Mouse (Mus musculus): ENCODE results near the gene Map2k3.

Gene Map2k3

DNA sequence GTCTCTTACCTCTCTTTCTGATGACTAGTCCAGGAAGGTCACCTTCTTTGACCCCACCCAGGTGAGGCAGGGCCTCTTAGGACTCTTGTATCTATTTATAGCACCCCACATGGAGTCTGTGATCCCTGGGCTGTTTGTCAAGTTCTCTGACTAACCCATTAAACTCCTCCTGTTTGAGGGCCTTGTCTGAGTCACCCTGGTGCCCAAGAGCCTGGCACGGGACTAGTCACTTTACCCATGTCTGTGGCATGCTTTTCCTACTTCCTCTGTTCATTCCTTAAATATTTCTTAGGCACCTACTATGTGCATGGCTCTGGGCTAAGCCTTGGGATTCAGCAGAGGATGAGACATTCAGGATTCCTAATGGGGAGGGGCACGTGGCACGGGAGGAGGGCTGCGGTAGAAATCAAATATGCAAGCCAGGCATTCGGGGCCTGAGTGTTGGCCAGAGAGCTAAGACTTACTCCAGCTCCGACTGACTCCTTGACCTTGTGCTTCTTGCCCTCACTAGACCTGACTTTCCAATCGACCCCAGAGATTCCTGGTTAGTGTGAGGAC lies 1.0 kb upstream of the Map2k3 start:
- no peak for DNase-seq

GRCm38 (mm10) chr11:60931282-60931868 lies 458 bp upstream of the Map2k3 start:
- DNase-seq, result peak; percentile 44

GRCm38 (mm10) chr11:60932503-60933020 lies 729 bp downstream of the Map2k3 start:
- DNase-seq, result no peak

- no peak for DNase-seq
These were observed 1.5 kb downstream of the Map2k3 start for GRCm38 (mm10) chr11:60933178-60933930.

- no peak for DNase-seq
These were observed 3.0 kb downstream of the Map2k3 start for GRCm38 (mm10) chr11:60934795-60935194.

DNA sequence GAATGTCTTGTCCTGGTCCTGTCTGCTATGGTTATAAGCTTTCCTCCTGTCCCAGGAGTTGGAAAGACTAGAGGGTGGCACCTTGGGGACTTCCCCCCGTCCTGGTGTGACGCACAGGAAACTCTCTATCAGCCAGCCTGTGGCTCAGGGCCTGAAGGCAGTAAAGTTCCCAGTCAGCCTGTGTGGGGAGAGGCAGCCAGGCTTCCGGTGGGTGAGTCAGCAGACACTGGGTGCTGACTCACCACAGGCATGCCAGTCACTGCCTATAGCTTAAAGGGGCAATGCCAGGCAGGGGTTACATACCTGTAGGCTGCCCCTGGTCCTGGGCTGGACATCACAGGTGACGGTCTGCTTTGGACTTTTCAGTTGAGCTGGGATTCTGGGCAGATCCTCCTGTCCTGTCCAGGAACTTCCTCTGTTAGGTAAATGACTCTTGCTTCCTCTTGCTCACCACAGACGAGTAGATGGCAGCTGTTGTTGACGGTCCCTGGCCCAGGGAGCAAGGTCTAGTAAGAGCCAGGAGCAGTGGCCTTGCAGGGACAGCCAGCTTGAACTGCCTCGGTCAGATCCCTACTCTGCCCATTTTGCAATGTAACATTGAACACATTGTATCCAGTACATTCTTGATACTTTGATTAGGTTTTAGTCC lies 3.6 kb downstream of the Map2k3 start:
- DNase-seq, result no peak

DNA sequence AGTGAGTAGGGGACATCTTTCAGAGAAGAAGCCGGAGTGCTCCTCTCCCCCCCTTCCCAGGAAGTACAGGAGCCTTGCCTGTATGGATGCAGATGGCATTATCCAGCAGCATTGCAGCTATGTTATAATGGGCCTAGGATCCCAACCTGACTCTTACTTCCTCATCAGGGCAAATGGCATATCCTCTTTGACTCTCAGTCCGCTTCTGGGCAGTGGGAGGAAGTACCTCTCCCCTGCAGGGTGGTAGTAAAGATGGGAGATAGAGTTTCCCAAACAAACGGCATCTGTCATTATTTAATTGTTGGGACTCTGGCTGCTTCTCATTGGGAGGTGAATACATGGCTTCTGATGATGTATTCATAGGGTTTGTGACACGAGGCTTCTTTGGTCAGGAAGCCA lies 4.1 kb downstream of the Map2k3 start:
- no peak for DNase-seq

DNA sequence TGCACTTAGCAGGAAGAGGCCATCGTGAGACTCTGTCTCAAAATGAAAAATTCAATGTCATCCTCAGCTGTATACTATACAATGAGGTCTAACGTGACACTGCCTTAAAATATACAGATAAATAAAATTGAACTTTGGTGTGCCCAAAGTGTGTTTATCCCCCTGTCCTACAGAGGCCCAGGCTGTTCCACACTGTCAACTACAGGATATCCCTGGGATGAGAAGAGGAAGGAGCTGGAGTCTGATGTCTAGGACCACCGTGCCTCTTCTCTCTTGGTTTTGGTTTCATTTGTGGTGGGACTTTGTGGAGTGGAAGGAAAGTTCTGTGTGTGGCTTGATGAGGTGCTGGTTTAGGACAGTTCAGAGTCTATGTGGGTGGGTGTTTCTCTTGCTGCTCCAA lies 5.8 kb downstream of the Map2k3 start:
- DNase-seq, result no peak

DNA sequence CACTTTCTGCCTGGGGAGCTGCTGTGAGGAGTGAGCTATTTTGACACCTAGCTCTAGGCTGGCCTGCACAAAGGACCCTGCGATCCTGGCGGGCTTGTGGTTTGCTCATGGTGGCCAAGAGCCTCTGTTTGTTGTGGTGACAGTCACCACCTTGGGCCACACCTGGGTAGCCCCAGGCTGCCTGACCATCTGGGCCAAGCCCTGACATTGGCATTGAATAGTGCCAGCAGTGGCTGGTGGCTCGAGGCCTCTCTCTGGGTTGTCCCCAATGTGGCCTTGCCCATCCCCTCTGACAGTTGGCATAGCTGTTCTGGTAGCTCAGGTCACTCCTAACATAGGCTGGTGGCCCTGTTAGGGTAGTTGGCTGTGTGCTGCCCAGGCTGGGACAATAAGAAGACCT lies 7.7 kb downstream of the Map2k3 start:
- DNase-seq, result no peak

- no peak for DNase-seq
These were observed 8.7 kb downstream of the Map2k3 start for GRCm38 (mm10) chr11:60940501-60940900.

DNA sequence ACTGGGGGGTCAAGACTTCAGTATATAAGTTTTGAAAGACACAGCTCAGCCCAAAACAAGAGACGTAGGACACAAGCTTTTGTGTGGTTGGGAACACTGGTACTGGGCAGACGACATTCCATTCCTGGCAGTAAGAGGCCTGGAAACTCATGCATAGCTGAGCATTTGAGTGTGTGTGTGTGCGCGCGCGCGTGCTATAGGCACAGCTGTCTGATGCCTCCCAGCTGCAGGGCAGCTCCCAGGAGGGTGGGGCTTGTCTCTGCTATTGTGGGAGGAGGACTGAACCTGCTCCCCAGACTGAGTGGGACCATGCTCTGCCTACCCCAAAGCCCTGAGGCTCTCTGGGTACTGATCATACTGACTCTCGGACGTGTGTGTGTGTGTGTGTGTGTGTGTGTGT lies 9.5 kb downstream of the Map2k3 start:
- no peak for DNase-seq

DNA sequence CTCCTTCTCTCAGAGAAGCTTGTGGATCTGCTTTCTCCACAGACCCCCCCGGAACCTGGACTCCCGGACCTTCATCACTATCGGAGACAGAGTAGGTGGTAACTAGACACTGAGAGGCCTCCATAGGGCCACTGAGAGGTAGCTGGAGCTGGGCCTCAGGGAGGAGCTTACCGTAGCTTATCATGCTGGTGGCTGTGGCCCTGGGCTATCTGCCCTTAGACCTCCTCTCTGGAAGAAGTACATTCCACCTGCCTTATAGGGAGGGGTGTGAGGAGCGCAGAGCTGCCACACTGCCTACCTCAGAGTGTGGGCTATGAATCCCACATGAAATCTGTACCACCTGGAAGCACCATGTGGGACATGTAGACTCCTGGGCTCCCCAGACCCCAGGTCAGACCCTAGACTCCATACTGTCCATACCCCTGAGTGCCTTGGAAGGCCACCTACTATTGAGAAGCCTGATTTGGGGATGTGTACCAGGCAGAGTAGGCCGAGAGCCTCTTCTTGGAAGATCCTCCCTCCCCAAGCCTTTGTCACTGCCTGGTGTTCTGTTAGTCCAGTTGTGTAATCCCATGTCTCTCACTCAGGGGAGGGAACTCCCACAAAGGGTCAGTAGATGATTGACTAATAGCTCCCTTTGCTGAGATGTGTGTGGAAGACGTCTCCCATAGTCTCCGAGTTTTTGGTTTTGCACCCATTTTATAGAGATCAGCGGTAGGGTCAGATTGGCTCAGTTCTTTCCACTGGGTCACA lies 10.6 kb downstream of the Map2k3 start:
- no peak for DNase-seq

DNA sequence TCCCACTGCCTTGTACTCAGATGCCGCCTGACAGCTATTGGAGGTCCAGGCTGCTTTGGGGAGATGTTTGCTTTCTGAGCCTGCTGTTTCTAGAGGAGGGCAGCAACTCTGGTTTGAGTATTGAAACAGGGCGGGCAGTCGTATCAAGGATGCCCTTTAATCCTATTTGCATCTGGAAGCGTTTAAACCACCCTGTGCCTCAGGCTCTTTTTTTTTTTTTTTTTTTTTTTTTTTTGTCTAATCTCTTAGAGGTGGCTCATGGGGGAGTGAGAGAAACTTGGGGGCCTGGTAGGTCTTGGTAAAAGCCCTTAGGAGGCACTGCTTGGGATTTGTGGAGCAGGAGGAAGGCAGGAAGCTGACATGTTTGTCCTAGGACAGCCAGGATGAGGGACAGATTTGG lies 13.2 kb downstream of the Map2k3 start:
- no peak for DNase-seq

DNA sequence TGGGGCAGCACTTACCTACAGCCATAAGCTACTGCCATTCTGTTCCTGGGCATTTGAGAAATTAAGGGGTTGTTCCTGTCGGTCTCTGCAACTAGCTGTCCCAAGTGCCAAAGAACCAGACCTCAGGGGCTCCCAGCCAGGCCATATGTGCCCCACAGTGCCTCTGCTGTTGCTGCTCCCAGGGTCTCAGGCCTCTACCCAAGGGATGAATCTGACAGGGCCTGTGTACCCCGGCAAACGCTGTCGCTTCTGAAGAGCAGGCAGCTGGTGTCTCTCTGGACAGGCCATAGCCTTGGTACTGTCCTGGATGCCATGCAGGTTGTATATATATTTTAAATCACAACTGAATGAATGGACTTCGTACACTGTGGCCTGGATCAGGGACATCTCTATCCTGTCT lies 20.1 kb downstream of the Map2k3 start:
- DNase-seq, result no peak

GRCm38 (mm10) chr11:60952362-60952761 lies 20.5 kb downstream of the Map2k3 start:
- no peak for DNase-seq

- DNase-seq, result no peak
These were observed 21.2 kb downstream of the Map2k3 start for GRCm38 (mm10) chr11:60952986-60953385.

- DNase-seq, result peak; percentile 92
These were observed 22.0 kb downstream of the Map2k3 start for GRCm38 (mm10) chr11:60953803-60954202.

DNA sequence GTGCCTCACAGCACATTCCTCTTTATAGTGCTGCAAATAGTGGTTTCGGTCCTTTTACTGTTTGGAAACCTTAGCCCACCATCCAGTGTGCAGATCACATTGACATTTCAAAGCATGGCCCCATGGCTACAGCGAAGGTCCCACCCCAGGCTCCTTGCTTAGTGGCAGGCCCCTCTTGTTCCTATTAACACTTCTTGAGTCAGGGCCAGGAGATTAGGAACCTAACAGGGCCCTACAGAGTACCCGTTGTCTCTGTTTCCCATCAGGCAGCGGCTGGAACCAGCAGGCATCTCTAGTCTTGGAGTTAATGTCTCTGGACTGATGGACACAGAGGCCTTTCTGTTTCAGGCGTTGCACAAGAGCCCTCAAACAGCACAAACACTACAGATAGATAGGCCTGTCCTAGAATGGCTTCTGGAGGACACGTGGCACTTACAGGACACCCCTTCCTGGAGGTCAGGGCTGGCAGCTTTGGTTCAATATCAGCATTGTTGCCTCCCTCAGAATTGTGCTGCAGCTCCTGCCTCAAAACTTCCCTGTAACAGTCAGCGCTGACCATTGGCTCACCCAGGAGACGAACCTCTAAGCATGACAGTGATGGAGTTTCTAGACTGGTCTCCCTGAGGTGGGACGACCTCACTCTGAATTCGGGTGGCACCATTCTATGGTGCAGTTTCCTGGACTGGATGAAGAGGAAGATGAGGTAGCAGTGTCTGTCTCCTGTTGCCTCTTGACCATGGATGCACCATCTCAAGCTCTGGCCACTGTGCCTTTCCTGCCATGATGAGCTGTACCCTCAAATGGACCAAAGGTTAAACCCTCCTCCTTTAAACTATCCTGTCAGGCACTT lies 22.6 kb downstream of the Map2k3 start:
- DNase-seq, result no peak

DNA sequence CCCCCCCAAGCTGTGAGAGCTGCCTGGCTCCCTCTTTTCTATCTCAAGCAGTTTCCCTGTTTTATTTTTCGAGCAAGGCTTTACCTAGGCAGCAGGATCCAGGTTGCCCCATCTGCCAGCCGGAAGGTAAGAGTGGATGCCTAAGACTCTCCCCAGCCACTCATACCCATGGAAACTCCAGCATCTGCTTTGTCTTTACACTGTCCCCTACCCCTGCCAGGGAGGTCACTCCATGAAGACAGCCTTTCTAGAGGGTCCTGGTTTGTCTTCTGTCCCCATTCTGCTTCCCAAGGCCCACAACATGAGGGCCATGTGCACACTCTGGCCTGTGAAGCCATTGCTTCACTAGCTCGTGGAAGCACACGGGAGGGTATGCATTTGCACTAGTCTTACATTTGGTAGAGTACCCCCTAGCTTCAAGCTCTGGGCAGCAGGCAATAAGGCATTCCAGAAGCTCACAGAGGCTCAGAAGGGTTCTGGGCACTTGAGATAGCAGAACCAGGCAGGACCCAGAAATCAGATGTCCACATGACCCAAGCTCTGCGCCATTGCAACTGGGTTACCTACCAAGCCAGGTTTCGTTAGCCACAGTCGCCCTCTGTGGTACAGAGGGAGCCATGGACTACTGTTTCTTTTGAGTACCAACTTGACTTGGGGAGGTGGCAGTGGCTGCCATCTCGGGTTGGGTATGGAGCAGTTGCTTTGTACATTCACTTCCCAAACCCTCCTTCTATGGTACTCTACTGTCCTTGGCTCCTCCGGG lies 24.0 kb downstream of the Map2k3 start:
- no peak for DNase-seq

GRCm38 (mm10) chr11:60958948-60959347 lies 27.1 kb downstream of the Map2k3 start:
- DNase-seq, result no peak

DNA sequence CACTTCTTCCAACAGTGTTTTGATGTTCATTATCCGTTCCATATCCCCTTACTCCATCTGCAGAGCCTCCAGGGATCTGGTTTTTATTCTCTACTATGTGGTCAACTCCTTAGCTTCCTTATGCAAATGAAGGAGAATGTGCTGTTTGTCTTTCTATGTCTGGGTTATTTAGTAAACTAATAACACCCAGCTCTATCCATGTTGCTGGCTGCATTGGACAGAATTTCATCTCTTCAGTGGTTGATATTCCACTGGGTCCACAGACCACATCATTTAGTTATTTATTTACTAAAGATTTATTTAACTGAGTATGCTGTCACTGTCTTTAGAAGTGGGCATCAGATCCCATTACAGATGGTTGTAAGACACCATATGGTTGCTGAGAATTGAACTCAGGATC lies 29.3 kb downstream of the Map2k3 start:
- DNase-seq, result no peak

All from cerebellum, adult 11 months (tissue).